In the genomic region with DNA sequence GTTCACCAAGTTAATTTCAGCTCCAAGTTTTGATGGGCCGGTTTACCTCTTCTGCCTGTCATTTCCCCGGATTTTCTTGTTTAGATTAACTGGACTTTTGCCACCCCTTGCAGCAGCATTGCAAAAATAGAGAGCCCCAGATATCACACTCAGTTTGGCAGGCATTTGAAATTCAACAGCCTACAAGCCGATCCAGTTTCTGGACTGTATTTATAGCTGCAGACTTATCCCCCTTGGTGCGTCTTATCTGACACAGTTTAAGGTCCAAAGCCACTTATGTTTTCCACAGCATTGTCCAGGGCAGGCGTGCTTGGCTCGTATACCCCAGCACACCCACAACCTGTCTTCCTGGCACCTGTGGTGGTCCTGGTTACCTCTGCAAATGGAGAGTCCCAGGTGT, we compare ENCODE assay signal across 17 mouse cellular contexts.
A peak's percentile ranks its signal among the peaks of the same experiment; 100 is the strongest.
DNase-seq lines count a peak whose midpoint lies in the region; ATAC-seq and TF ChIP-seq lines count a peak whose summit lies in the region.
"Had no signal": no experiment of that assay in that cellular context is flagged by ENCODE, and none has a peak within 500 bp of the region (broad histone marks: within the 10 kb centered on the region; RNA-seq: fewer than 3 reads in every experiment).

No protein-coding gene starts in this region.

- H3K27ac ChIP-seq in layer of hippocampus, adult 2 months: no peak overlapping the region
- H3K27ac ChIP-seq: forebrain, embryonic 13.5 days; hindbrain, embryonic 12.5 days; liver, embryonic 13.5 days; neural tube, embryonic 13.5 days had no signal

- no peak for DNase-seq in frontal cortex, adult 2 months (ENCODE audit: extremely low spot score in 1 of 2, low spot score in 1 of 2)
- DNase-seq in lung, postnatal 10 days: peak; percentile 28
- DNase-seq in lung, adult 18-20 months: no peak
- peak; percentile 18 to 31 for DNase-seq in heart, postnatal 14 days
- no peak for DNase-seq in layer of hippocampus, adult 2 months (ENCODE audit: low spot score in 2 of 2)
- DNase-seq in layer of hippocampus, adult 8-10 months (ENCODE audit: low spot score in 2 of 2): no peak
- DNase-seq in T-cell, adult 2 months (ENCODE audit: low spot score): no peak
- DNase-seq: cerebellum, postnatal 25 days; kidney, postnatal 4 days; layer of hippocampus, postnatal 36 days; liver, embryonic 13.5 days; thymus, postnatal 14 days had no signal

- no peak for TF ChIP-seq CTCF in layer of hippocampus, adult 2 months (conservative IDR thresholded peaks at IDR 0.05)

- intact Hi-C loops in heart, postnatal 14 days (cut with DNase I): loop anchor here (5.0 kb wide), 1 partner anchor 565 kb away; no protein-coding TSS in a partner anchor

- 0 out of 2 replicates have a peak, but pooled peaks have one; percentile 23 for ATAC-seq in frontal cortex, adult (ENCODE audit: low TSS enrichment)
- ATAC-seq: forebrain, embryonic 13.5 days; inflammation-experienced regulatory T-cells, adult 6 months had no signal

- no peak overlapping the region for H3K4me3 ChIP-seq in layer of hippocampus, adult 2 months
- H3K4me3 ChIP-seq: forebrain, embryonic 13.5 days; hindbrain, embryonic 12.5 days; liver, embryonic 13.5 days; neural tube, embryonic 13.5 days had no signal

Comparison
In these comparisons a context has a peak if more than half of its experiments do, and no peak if none do; other contexts are left out.
1. DNase-seq: peak in lung, postnatal 10 days (single experiment) and heart, postnatal 14 days (2 of 2); none in frontal cortex, adult 2 months (0 of 2), lung, adult 18-20 months (0 of 2), layer of hippocampus, adult 2 months (0 of 2), layer of hippocampus, adult 8-10 months (0 of 2) and T-cell, adult 2 months (single experiment).